Mouse (Mus musculus) skeletal muscle tissue, postnatal 0 days (tissue): ENCODE measurements around the gene BC147527. TPM values are rescaled to one million over a fixed set of nuclear protein-coding genes. Genes with fewer than 3 reads are reported as not detected.

ENCODE experiments used
- polyA plus RNA-seq: library from polyadenylated mRNA; unstranded; fragments of >200 nt; fragmentation: Nextera tagmentation; extraction: Ambion mirVana; gene quantifications from 2 replicates; pipeline ENCODE4 v1.2.1, GENCODE M21; 2015

The BC147527 gene
- polyA plus RNA-seq = 0.22 and 0.43 TPM in 2 replicates

GRCm38 (mm10) chr13:120299991-120300442, at the start of gene BC147527:
BC147527 (plus strand) TSS chr13:120300392.

GRCm38 (mm10) chr13:120262870-120263269, 37.3 kb upstream of the BC147527 start, which contains the start of gene AF067061:
AF067061 (plus strand) TSS chr13:120263114.

GRCm38 (mm10) chr13:120316578-120316977, 16.4 kb downstream of the BC147527 start, which contains the start of gene Tcstv3:
Tcstv3 (plus strand) TSS chr13:120316878.

Other genes starting within 250 kb of the BC147527 start
- 0.42 and 0.56 TPM in 2 replicates for gene Gm21188, start 248.2 kb upstream of the BC147527 start, polyA plus RNA-seq
- gene Gm20767, start 160.1 kb upstream of the BC147527 start, polyA plus RNA-seq = not detected in 2 replicates
- not detected in 2 replicates for gene Gm21818, start 128.0 kb upstream of the BC147527 start, polyA plus RNA-seq
- gene Gm21762, start 84.4 kb upstream of the BC147527 start, polyA plus RNA-seq = not detected in 2 replicates
- gene Gm21731, start 61.3 kb upstream of the BC147527 start, polyA plus RNA-seq = not detected in 2 replicates
- gene AF067061, start 37.3 kb upstream of the BC147527 start, polyA plus RNA-seq = not detected in 2 replicates
- gene Tcstv3, start 16.5 kb downstream of the BC147527 start, polyA plus RNA-seq = not detected in 2 replicates